Mouse (Mus musculus) adrenal gland, postnatal 0 days (tissue): Measurements from ENCODE around the gene Efhc2. TPM values are rescaled to one million over a fixed set of nuclear protein-coding genes. Genes with fewer than 3 reads are reported as not detected.

Experiments used
- polyA plus RNA-seq: library from polyadenylated mRNA; unstranded; fragments of >200 nt; fragmentation: Nextera tagmentation; extraction: Ambion mirVana; gene quantifications from 2 replicates; pipeline ENCODE4 v1.2.1, GENCODE M21; 2015

Gene Efhc2
- polyA plus RNA-seq, result 0.69 and 1.1 TPM in 2 replicates

DNA sequence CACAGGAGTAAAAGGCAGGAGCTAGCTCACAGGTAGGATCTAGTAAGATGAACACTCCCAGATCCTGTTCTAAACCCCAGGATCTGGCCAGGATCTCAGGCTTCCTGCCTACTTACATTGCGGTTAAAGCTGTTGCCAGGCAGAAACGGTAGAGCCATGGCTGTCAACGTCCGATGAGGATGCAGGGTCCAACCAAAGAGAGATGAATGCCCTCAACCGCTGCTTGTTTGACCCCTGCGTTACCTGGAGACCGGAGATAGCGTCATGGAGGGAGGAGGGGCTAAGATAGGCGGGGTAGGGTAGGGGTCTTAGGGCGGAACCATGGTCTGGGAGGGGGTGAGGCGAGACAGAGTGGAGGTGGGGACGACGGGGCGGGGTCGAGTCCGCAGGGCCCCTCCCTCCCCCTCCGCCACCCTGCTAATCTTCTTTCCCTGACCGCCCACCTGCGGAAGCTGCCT is at the start of gene Efhc2:
TSS of gene Efhc2 (minus strand) at position 243 of the 458 bp plus-strand sequence.

